Mouse (Mus musculus) forebrain, embryonic 12.5 days (tissue): ENCODE results near the gene Rora. TPM values are rescaled to one million over a fixed set of nuclear protein-coding genes. Genes with fewer than 3 reads are reported as not detected.

Experiments
- ATAC-seq: fragments of 200-750 bp; cut with Nextera tagmentation; 2 replicates; pipeline ENCODE4 v1.8.0; 2017; ENCODE audit warnings: moderate TSS enrichment; ENCODE audit not compliant: low FRiP score
- H3K27ac ChIP-seq: fragments of 300-500 bp; sonication (generic); 2 replicates; pipeline ENCODE4 v1.5.1; 2016; ENCODE audit warnings: mild to moderate bottlenecking
- H3K27me3 ChIP-seq: fragments of 300-500 bp; sonication (generic); 2 replicates; pipeline ENCODE4 v1.6.1; 2016; ENCODE audit warnings: mild to moderate bottlenecking
- H3K36me3 ChIP-seq: fragments of 300-500 bp; sonication (generic); replicated peaks from 2 replicates; pipeline ENCODE4 v1.6.1; 2016; ENCODE audit warnings: mild to moderate bottlenecking
- H3K4me1 ChIP-seq: fragments of 300-500 bp; sonication (generic); 2 replicates; pipeline ENCODE4 v1.6.1; 2016
- H3K4me2 ChIP-seq: fragments of 300-500 bp; sonication (generic); 2 replicates; pipeline ENCODE4 v1.6.1; 2016; ENCODE audit warnings: mild to moderate bottlenecking, moderate library complexity
- H3K4me3 ChIP-seq: fragments of 300-500 bp; sonication (generic); replicated peaks from 2 replicates; pipeline ENCODE4 v1.5.1; 2016; ENCODE audit warnings: mild to moderate bottlenecking
- H3K9ac ChIP-seq: fragments of 300-500 bp; sonication (generic); 2 replicates; pipeline ENCODE4 v1.6.1; 2016; ENCODE audit warnings: mild to moderate bottlenecking
- H3K9me3 ChIP-seq: fragments of 300-500 bp; sonication (generic); 2 replicates; pipeline ENCODE4 v1.6.1; 2016
- WGBS: fragments of 180-500 bp; shearing (Covaris S2); methylation state at CpG from one replicate; pipeline ENCODE4 v1.1.7; 2016; 5-methylcytosine and 5-hydroxymethylcytosine counted together
- polyA plus RNA-seq: library from polyadenylated mRNA; unstranded; fragments of >200 nt; fragmentation: Nextera tagmentation; extraction: Ambion mirVana; gene quantifications from 2 replicates; pipeline ENCODE4 v1.2.1, GENCODE M21; 2016

The Rora gene
- polyA plus RNA-seq, 1 experiment from 2014 or later = 7.3 TPM

- 91% methylated on average over 17 of the region's 17 CpGs for WGBS
- no peak overlapping the region for H3K9ac ChIP-seq
- no peak overlapping the region for H3K4me3 ChIP-seq
- no peaks in the 10 kb centered on the region for H3K36me3 ChIP-seq
- H3K4me1 ChIP-seq = no peaks in the 10 kb centered on the region
- H3K4me2 ChIP-seq = no peak overlapping the region
- no peaks in the 10 kb centered on the region for H3K9me3 ChIP-seq
- no peaks in the 10 kb centered on the region for H3K27me3 ChIP-seq
- no peak for ATAC-seq
- no peak overlapping the region for H3K27ac ChIP-seq
These were observed 730.9 kb downstream of the Rora start for GRCm38 (mm10) chr9:69384475-69384874.

GRCm38 (mm10) chr9:69384905-69385304 lies 731.3 kb downstream of the Rora start:
- 80% methylated on average over 1 of the region's 1 CpGs for WGBS
- Histone ChIP-seq H3K4me3 (no peak overlapping the region), H3K4me2 (no peak overlapping the region), H3K36me3 (no peaks in the 10 kb centered on the region), H3K4me1 (no peaks in the 10 kb centered on the region), H3K27ac (no peak overlapping the region), H3K9me3 (no peaks in the 10 kb centered on the region), H3K27me3 (no peaks in the 10 kb centered on the region), H3K9ac (no peak overlapping the region)
- no peak for ATAC-seq

- Histone ChIP-seq H3K27ac (no peak overlapping the region), H3K4me2 (no peak overlapping the region), H3K27me3 (no peaks in the 10 kb centered on the region), H3K4me3 (no peak overlapping the region), H3K9me3 (no peaks in the 10 kb centered on the region), H3K4me1 (no peaks in the 10 kb centered on the region), H3K36me3 (no peaks in the 10 kb centered on the region), H3K9ac (no peak overlapping the region)
- no peak for ATAC-seq
- 83% methylated on average over 4 of the region's 4 CpGs for WGBS
These were observed 733.7 kb downstream of the Rora start for GRCm38 (mm10) chr9:69387296-69387695.

GRCm38 (mm10) chr9:69390631-69391030 lies 737.0 kb downstream of the Rora start:
- ATAC-seq = no peak
- no peaks in the 10 kb centered on the region for H3K36me3 ChIP-seq
- H3K9me3 ChIP-seq = no peaks in the 10 kb centered on the region
- no peak overlapping the region for H3K9ac ChIP-seq
- H3K27ac ChIP-seq = no peak overlapping the region
- H3K4me2 ChIP-seq = no peak overlapping the region
- WGBS = 67% methylated on average over 4 of the region's 4 CpGs
- H3K4me1 ChIP-seq = no peaks in the 10 kb centered on the region
- H3K27me3 ChIP-seq = 0 out of 2 replicates have a peak, but pooled peaks cover 4% of the 10 kb centered on the region
- H3K4me3 ChIP-seq = no peak overlapping the region

GRCm38 (mm10) chr9:69394234-69394633 lies 740.6 kb downstream of the Rora start:
- Histone ChIP-seq H3K27me3 (0 out of 2 replicates have a peak, but pooled peaks cover 4% of the 10 kb centered on the region), H3K4me1 (peaks cover 10% of the 10 kb centered on the region), H3K4me3 (no peak overlapping the region), H3K27ac (no peak overlapping the region), H3K4me2 (no peak overlapping the region), H3K9ac (no peak overlapping the region), H3K9me3 (no peaks in the 10 kb centered on the region), H3K36me3 (no peaks in the 10 kb centered on the region)
- ATAC-seq = no peak
- WGBS = 93% methylated on average over 5 of the region's 5 CpGs

- 0 out of 2 replicates have a peak, but pooled peaks cover 4% of the 10 kb centered on the region for H3K27me3 ChIP-seq
- no peaks in the 10 kb centered on the region for H3K9me3 ChIP-seq
- no peaks in the 10 kb centered on the region for H3K36me3 ChIP-seq
- peak overlapping the region; percentile 86 for H3K9ac ChIP-seq
- H3K27ac ChIP-seq = peak overlapping the region; percentile 93
- H3K4me2 ChIP-seq = peak overlapping the region; percentile 87
- 70% methylated on average over 2 of the region's 2 CpGs for WGBS
- peak overlapping the region; percentile 74 for H3K4me3 ChIP-seq
- peaks cover 10% of the 10 kb centered on the region for H3K4me1 ChIP-seq
- ATAC-seq = peak; percentile 47; the same call in 1 of the 2 replicates
These were observed 743.8 kb downstream of the Rora start for GRCm38 (mm10) chr9:69397432-69397759.

- H3K9ac ChIP-seq = peak within 1 kb of the TSS; percentile 86
These were observed 744.3 kb downstream of the Rora start, which contains the start of gene Ice2 for GRCm38 (mm10) chr9:69397760-69398452. TSS of gene Ice2 (plus strand) at chr9:69397906.

GRCm38 (mm10) chr9:69398453-69398850 lies 744.9 kb downstream of the Rora start:
- Histone ChIP-seq H3K4me2 (peak overlapping the region; percentile 87), H3K9me3 (no peaks in the 10 kb centered on the region), H3K36me3 (no peaks in the 10 kb centered on the region), H3K4me3 (peak overlapping the region; percentile 74), H3K4me1 (peaks cover 10% of the 10 kb centered on the region), H3K27ac (peak overlapping the region; percentile 93), H3K27me3 (0 out of 2 replicates have a peak, but pooled peaks cover 4% of the 10 kb centered on the region), H3K9ac (peak overlapping the region; percentile 86)
- peak; percentile 19; the same call in 1 of the 2 replicates for ATAC-seq
- WGBS = 22% methylated on average over 10 of the region's 10 CpGs

More at GRCm38 (mm10) chr9:69397760-69398452, 744.3 kb downstream of the Rora start, which contains the start of gene Ice2:
- Histone ChIP-seq H3K9me3 (no peaks in the 10 kb centered on the region), H3K4me3 (peak within 1 kb of the TSS; percentile 74), H3K4me1 (peaks cover 10% of the 10 kb centered on the region), H3K36me3 (no peaks in the 10 kb centered on the region), H3K27ac (peak within 1 kb of the TSS; percentile 93), H3K4me2 (peak within 1 kb of the TSS; percentile 87), H3K27me3 (0 out of 2 replicates have a peak, but pooled peaks cover 4% of the 10 kb centered on the region)
- under 1% methylated on average over 53 of the region's 53 CpGs for WGBS
- peak; percentile 86 for ATAC-seq

- no peaks in the 10 kb centered on the region for H3K9me3 ChIP-seq
- no peak overlapping the region for H3K4me3 ChIP-seq
- WGBS = 73% methylated on average over 6 of the region's 6 CpGs
- H3K4me2 ChIP-seq = no peak overlapping the region
- ATAC-seq = no peak
- H3K27me3 ChIP-seq = no peaks in the 10 kb centered on the region
- H3K36me3 ChIP-seq = 0 out of 2 replicates have a peak, but pooled peaks cover 5% of the 10 kb centered on the region
- no peak overlapping the region for H3K9ac ChIP-seq
- no peaks in the 10 kb centered on the region for H3K4me1 ChIP-seq
- H3K27ac ChIP-seq = no peak overlapping the region
These were observed 751.1 kb downstream of the Rora start for GRCm38 (mm10) chr9:69404671-69405070.

- Histone ChIP-seq H3K4me1 (no peaks in the 10 kb centered on the region), H3K9me3 (no peaks in the 10 kb centered on the region), H3K4me2 (no peak overlapping the region), H3K9ac (no peak overlapping the region), H3K4me3 (no peak overlapping the region), H3K27ac (no peak overlapping the region), H3K36me3 (peaks cover 40% of the 10 kb centered on the region), H3K27me3 (no peaks in the 10 kb centered on the region)
- ATAC-seq = no peak
- 96% methylated on average over 1 of the region's 1 CpGs for WGBS
These were observed 765.9 kb downstream of the Rora start for GRCm38 (mm10) chr9:69419476-69419875.

- no peaks in the 10 kb centered on the region for H3K9me3 ChIP-seq
- H3K4me3 ChIP-seq = no peak overlapping the region
- no peak overlapping the region for H3K9ac ChIP-seq
- H3K4me2 ChIP-seq = no peak overlapping the region
- 90% methylated on average over 3 of the region's 3 CpGs for WGBS
- no peak overlapping the region for H3K27ac ChIP-seq
- no peak for ATAC-seq
- no peaks in the 10 kb centered on the region for H3K27me3 ChIP-seq
- H3K4me1 ChIP-seq = peaks cover 19% of the 10 kb centered on the region
- peaks cover 25% of the 10 kb centered on the region for H3K36me3 ChIP-seq
These were observed 776.9 kb downstream of the Rora start for GRCm38 (mm10) chr9:69430531-69430930.

GRCm38 (mm10) chr9:69431863-69432555 lies 778.4 kb downstream of the Rora start:
- no peak overlapping the region for H3K9ac ChIP-seq
- H3K27ac ChIP-seq = peak overlapping the region; percentile 66
- 34% methylated on average over 6 of the region's 6 CpGs for WGBS
- ATAC-seq = no peak
- peaks cover 18% of the 10 kb centered on the region for H3K36me3 ChIP-seq
- no peaks in the 10 kb centered on the region for H3K27me3 ChIP-seq
- no peaks in the 10 kb centered on the region for H3K9me3 ChIP-seq
- H3K4me2 ChIP-seq = no peak overlapping the region
- H3K4me1 ChIP-seq = peaks cover 19% of the 10 kb centered on the region
- no peak overlapping the region for H3K4me3 ChIP-seq
